Mouse (Mus musculus) urinary bladder, adult 18-20 months (tissue): ENCODE measurements around the gene Lrrc25.

ENCODE experiments used
- DNase-seq, 2 experiments: peaks; one replicate each; pipeline ENCODE4 v3.0.0; 2022; ENCODE audit warnings: low spot score in 2 of 2, mixed read lengths in 2 of 2

Gene Lrrc25

DNA sequence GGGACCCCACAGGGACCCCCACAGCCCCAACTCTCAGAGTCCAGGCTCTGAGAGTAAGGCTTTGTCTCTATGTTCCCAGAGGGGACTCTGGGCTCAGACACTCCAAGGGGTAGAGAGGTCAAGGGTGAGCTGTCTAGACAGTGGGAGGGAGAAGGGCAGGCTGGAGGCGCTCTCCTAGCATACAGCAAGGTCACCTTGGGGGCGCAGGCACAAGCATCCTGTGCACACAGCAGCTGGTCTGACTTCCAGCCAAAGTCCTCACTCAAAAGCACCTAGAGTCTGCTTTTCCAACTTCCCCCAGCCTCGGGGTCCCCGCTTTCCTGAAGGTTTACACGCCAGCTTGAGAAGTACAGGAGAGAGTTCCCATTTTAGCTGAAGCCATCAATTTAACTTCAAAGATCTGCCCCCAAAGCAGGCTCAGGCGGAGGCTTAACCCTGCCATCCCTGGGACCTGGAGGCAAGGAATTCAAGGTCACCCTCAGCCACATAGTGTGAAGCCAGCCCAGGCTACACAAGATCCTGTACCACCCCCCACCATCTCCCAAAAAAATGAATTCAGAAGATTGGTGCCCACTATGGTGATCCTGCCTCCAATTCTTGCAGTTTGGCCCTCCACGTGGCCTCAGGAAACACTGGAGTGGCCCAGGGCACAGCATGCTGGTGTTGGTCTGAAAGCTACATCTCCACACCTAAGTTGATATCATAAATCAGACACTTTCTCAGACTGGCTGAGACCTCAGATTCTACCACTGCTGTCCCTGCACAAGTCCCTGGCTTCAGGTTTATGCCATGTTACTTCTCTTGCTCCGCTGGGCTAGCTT, 31.6 kb downstream of the Lrrc25 start:
- DNase-seq, result no peak

GRCm38 (mm10) chr8:70648164-70648442, 32.1 kb downstream of the Lrrc25 start:
- no peak for DNase-seq

DNA sequence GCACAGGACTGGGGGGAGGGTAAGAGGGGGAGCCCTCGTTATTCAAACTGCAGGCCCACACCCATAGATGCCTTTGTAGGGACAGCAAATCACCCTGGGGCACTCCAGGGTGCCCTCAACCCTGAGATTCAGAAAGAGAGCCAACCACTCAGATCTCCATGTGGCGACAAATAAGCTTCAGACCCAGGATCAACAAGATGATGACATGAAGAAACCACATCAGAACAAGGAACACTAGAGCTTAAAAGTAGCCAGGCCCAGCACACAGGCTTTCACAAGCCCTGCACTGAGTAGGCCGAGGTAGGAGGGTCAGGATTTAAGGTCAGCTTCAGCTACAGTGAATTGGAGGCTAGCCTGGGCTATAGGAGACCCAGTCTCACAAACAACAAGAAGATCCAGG, 33.0 kb downstream of the Lrrc25 start:
- DNase-seq, result no peak

GRCm38 (mm10) chr8:70649324-70649723, 33.4 kb downstream of the Lrrc25 start:
- DNase-seq, result peak; percentile 45 to 78

- DNase-seq, result no peak
Measured at GRCm38 (mm10) chr8:70650351-70650750, 34.4 kb downstream of the Lrrc25 start.

DNA sequence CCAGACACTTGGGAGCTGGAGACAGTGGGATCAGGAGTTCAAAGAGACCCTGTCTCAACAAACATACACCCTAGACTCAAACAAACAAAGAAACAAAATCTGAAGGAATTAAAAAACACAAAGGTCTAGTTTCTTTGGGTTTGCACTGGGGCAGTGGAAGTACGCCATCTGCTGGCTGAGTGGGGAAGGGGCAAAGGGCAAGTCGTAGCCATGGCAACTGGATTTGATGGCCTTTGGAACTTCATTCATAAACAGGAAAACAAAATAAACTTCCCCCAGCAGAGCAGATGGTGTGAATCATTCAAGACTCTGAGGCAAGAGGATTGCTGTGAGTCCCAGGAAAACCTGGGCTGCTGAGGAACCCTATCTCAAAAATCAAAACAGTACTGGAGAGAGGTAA, 37.3 kb downstream of the Lrrc25 start:
- no peak for DNase-seq

DNA sequence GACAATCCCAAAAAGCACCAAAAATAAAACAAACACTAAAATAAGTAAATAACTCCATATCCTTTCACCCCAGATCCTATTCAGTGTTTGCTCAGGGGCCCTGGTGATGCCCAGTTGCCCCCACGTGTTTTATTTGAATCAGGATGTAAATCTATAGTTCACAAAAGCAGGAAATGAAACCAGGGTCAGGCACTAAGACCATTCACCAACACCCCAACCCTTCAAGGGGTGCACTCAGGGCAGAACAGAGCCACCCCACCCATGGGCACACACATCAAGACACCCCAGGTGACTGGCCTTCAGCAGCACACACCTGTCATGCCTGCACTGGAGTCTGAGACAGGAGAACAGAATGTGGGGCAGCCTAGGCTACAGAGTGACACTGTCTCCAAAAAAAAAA, 38.2 kb downstream of the Lrrc25 start:
- no peak for DNase-seq

DNA sequence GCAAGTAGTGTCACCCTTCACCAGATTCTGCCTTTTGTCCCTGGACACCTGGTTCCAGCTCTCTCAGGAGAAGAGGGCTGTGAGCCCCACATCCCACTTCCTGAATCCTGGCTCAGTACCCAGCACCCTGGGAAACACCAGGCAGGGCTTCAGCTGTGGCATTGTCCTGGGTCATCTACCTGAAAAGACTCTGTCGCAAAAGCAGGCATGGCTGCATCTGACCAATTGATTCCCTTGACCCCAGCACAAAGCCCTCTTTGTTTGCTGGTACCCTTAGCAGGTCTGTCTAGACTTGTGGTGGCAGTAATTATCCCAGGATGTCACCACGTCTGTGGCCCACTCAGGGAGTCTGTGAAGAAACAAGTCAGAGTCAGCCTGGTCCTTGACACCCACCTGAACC, 39.5 kb downstream of the Lrrc25 start:
- DNase-seq, result no peak

- no peak for DNase-seq
Measured at GRCm38 (mm10) chr8:70656193-70656790, 40.3 kb downstream of the Lrrc25 start.

GRCm38 (mm10) chr8:70657214-70657613, 41.3 kb downstream of the Lrrc25 start:
- DNase-seq, result no peak

DNA sequence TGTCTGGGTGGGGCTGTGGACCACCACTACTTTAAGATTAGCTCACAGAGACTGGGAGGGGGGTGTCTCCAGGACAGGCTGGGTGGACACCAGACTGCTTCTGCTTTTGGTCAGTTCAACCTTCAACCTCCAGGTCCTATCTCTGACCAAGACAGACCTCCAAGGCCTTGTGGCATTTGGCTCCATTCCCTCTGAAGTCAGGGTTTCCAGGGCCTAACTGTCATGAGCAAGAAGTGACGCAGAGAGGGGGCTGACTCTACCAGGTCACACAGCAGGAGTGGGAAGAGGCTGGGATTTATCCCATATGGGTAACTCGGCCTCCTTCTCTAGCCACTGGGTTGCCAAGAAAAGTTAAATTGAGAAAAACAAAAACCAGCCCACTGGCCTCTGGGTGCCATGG, 41.8 kb downstream of the Lrrc25 start:
- no peak for DNase-seq

DNA sequence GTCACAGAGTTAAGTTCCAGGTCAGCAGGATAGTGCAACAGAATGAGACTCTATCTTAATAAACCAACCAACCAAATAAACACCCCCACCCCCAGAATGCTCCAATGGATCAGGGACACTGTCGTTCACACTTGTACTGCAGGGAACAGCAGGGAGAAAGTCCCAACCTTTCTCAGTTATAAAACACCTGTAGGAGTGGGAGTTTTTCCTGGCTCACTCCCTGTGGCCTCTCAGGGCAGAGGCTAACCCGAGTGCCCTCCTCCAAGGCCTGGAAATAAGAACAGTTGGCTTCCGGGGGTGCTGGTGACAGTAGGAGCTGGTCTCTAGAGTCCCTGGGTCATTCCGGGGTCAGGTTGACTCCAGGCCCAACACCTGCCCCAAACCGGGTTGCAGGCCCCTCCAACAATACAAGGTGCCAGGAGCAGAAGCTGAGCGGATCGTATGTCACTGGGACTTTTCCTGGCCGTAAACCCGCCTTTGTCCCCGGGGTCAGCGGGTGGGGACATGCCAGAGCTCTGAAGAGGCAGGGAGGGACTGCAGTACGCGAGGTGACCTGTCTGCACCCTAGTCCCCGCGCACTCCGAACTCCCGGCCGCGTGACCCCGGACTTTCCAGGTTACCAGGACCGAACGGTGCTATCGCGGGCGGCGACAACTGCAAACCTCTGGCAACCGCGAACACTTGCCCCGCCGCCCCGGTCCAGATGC, 43.1 kb downstream of the Lrrc25 start:
- DNase-seq, result peak in 1 of 2 experiments; percentile 76

GRCm38 (mm10) chr8:70659604-70660272, 43.8 kb downstream of the Lrrc25 start:
- peak; percentile 87 to 89 for DNase-seq

- no peak for DNase-seq
Measured at GRCm38 (mm10) chr8:70660273-70660725, 44.3 kb downstream of the Lrrc25 start, which contains the start of gene Pgpep1. Gene Pgpep1, minus strand, starts transcription at chr8:70660388.

DNA sequence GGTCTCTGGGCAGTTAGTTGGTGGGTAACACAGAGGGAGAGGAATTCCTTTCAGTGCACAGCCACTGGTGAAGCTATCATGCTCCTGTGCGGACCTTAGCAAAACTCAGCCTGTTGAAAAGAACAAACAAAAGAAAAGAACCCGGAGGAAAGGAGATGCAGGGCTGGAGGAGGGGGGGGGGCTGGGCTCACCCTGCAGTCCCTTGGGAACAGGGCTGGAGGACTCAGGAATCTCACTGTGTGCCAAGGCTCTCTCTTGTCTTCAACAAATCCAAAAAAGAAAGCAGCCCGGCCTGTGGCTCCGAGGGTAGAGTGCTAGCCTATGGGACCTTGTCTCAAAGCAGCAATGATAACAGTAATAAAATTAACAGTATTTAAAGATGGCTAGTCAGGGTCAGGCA, 47.7 kb downstream of the Lrrc25 start:
- no peak for DNase-seq

GRCm38 (mm10) chr8:70664631-70665030, 48.7 kb downstream of the Lrrc25 start:
- no peak for DNase-seq

GRCm38 (mm10) chr8:70665599-70665998, 49.6 kb downstream of the Lrrc25 start:
- DNase-seq, result no peak

GRCm38 (mm10) chr8:70667071-70667470, 51.1 kb downstream of the Lrrc25 start:
- no peak for DNase-seq
